Mouse (Mus musculus) cortical plate, adult 2 months (tissue): Measurements from ENCODE around the gene Serpine2. TPM values are rescaled to one million over a fixed set of nuclear protein-coding genes. Genes with fewer than 3 reads are reported as not detected.
A peak's percentile ranks its signal among the peaks of the same experiment; 100 is the strongest.

Source experiments
- H3K27ac ChIP-seq: fragments of 200-500 bp; 2 replicates; pipeline ENCODE4 v1.5.1; 2012; ENCODE audit warnings: low read length, control low read depth, inconsistent platforms; ENCODE audit not compliant: insufficient read depth
- H3K4me1 ChIP-seq: fragments of 200-500 bp; 2 replicates; pipeline ENCODE4 v1.6.1; 2011; ENCODE audit warnings: low read length; ENCODE audit not compliant: control insufficient read depth, insufficient read depth
- H3K4me3 ChIP-seq: fragments of 200-500 bp; 2 replicates; pipeline ENCODE4 v1.5.1; 2011; ENCODE audit warnings: mild to moderate bottlenecking, low read length, control low read depth; ENCODE audit not compliant: insufficient read depth
- CTCF ChIP-seq: fragments of 200-500 bp; IDR thresholded peaks from 2 replicates; pipeline ENCODE4 v1.5.1; 2011; ENCODE audit warnings: mild to moderate bottlenecking, control low read depth, low read length; ENCODE audit not compliant: insufficient read depth; ENCODE audit errors: extremely low read depth
- POLR2A ChIP-seq: fragments of 200-500 bp; IDR thresholded peaks from 2 replicates; pipeline ENCODE4 v1.6.1; 2011; ENCODE audit warnings: mild to moderate bottlenecking, low read length, control low read depth; ENCODE audit not compliant: insufficient read depth; ENCODE audit errors: extremely low read depth
- polyA plus RNA-seq: library from polyadenylated mRNA; depleted of rRNA; stranded (reverse); fragments of >200 nt; gene quantifications from 2 replicates; pipeline ENCODE4 v1.2.3, GENCODE M21; 2012

Serpine2 gene
- polyA plus RNA-seq, 1 experiment: 149 TPM

DNA sequence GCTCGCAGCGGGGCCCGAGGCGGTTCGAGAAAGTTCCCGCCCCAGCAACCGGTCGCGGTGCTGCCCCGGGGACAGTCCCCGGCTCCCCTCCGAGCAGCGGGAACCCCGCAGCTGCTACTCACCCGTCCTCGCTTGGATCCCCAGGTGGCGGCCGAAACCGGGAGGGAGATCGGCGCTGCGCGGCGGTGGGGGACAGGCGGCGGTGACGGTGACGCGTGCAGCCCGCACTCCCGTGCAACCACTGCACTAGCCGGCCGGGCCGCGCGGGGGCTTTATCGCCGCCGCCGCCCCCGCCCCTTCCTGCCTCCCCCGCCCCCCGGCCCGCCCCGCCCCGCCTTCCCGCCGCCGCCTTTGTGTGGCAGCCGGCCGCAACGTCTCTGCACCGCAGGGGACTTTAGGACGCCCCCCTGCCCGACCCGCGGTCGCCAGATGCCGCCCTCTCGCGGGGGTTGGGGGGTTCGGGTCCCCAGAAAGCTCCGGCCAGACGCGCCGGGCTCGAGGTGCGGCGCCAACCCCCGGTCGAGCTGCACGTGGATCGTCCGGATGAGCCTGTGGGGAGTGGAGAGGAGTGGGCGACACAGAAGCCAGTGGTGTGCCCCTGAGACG, 2.5 kb downstream of the Serpine2 start:
- Histone ChIP-seq H3K4me3 (peak overlapping the region; percentile 76), H3K4me1 (peaks cover 3% of the 10 kb centered on the region), H3K27ac (peak overlapping the region; percentile 64; the same call in 1 of the 2 replicates)
- no peak for TF ChIP-seq CTCF
- no peak for TF ChIP-seq POLR2A

DNA sequence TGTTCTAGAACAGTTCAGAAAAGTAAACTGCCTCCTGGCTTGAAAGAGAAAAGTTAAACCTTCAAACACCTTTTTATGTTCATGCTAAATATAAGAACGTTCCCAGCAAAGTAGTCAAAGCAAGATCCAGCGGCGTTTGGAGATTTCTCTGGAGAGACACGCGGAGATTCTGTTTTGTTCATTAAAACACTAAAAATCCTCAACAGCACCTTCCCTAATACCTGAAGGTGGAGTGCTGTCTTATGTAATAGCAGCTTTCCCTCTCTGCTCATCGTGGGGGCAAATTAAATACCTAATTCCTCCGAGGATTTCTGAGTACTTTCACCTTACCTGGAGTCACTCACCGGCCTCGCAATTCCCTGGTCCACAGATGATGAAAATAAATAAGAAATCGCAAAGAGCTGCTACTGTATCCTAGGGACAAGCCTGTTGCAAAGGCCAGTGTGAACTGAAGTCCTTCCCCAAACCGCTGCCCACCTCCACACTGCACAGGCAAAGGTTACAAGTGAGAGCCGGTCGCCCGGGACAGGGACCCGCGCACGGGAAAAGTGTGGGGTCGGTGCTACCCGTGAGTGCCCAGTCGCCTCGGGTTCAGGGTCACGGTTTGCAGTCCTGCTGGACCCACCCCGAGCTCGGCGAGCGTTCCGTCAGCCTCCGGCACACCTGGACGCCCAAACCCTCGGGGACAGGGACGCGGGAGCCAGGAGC, 3.1 kb downstream of the Serpine2 start:
- peak overlapping the region; percentile 64; the same call in 1 of the 2 replicates for H3K27ac ChIP-seq

DNA sequence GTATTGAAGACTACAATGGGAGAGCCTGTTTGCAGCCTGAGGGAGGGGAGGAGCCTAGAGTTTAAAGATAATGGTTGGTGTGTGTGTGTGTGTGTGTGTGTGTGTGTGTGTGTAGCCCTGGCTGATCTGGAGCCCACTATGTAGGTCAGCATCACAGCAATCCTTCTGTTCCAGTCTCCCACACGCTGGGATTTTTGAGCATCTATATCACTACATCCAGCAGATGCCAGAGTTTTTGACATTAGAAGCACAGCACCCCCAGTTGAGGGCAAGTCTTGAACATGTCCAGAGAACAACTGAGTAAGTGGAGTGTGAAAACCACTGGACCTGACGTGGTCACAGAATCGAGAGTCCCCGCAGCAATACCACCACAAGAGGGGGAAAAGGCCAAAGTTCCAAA, 4.2 kb downstream of the Serpine2 start:
- peak overlapping the region; percentile 76 for H3K4me3 ChIP-seq
- TF ChIP-seq CTCF: no peak
- TF ChIP-seq POLR2A: no peak

More for the DNA sequence above, 3.1 kb downstream of the Serpine2 start:
- H3K4me3 ChIP-seq: peak overlapping the region; percentile 76
- H3K4me1 ChIP-seq: peaks cover 3% of the 10 kb centered on the region
- TF ChIP-seq CTCF: no peak
- TF ChIP-seq POLR2A: no peak

DNA sequence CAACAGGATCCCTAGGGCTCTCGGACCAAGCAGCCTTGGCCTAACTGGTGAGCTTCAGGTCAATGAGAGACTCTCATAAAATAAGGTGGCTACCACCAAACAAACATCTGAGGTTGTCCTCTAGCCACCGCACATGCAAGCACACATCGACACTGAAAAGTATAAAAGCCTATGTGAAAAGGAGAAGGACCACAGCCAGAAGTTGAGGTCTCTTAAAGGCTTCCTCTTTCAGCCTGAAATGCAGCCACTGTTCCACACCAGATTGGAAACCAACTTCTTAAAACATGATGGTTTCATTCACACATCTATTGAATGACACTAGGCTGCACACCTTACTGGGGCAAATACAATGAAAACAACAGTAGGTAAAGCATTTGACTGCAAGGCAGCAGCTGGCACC, 7.5 kb downstream of the Serpine2 start:
- no peaks in the 10 kb centered on the region for H3K4me1 ChIP-seq
- H3K4me3 ChIP-seq: no peak overlapping the region
- no peak for TF ChIP-seq POLR2A
- no peak for TF ChIP-seq CTCF
- no peak overlapping the region for H3K27ac ChIP-seq

More for the DNA sequence above, 4.2 kb downstream of the Serpine2 start:
- Histone ChIP-seq H3K27ac (no peak overlapping the region), H3K4me1 (peaks cover 3% of the 10 kb centered on the region)

DNA sequence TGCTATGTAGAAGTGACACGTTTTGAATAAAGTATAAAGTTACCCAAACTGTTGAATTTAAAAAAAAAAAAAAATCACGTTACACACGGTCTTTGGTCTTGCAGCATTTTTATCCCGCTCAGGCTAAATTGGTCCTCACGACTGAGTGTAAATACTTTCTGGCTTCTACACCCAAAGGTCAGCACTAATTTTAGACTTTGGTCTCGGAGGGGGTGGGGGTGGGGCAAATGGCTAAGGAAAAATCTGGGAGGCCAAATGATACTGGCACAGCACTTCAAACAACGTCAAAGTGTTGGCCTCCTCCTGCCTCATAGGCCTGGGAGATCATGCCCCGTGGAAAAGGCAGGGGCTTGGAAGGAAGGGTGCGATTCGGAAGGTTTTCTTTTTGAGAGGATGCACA, 10.6 kb downstream of the Serpine2 start:
- H3K4me1 ChIP-seq: no peaks in the 10 kb centered on the region
- H3K27ac ChIP-seq: no peak overlapping the region
- no peak for TF ChIP-seq POLR2A
- no peak for TF ChIP-seq CTCF
- no peak overlapping the region for H3K4me3 ChIP-seq

DNA sequence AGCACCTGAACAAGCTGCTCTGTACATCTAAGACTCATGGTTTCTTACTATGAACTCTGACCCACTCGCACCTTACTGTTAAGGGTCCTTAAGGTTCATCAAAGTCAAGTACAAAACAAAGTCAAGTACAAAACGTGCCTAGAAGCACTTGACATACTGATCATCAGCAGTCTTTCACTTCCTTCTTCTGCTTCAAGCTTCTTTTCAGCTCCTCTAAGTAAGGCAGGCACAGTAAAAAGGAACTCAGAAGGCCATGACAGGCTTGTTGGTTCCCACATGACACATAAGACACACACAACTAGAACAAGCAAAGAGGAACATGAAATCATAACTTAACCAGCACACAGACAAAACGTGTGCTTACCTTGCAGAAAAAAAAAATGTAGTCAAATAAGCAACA, 12.3 kb downstream of the Serpine2 start:
- no peak overlapping the region for H3K4me3 ChIP-seq
- TF ChIP-seq CTCF (no peak), POLR2A (no peak)
- no peaks in the 10 kb centered on the region for H3K4me1 ChIP-seq
- no peak overlapping the region for H3K27ac ChIP-seq

DNA sequence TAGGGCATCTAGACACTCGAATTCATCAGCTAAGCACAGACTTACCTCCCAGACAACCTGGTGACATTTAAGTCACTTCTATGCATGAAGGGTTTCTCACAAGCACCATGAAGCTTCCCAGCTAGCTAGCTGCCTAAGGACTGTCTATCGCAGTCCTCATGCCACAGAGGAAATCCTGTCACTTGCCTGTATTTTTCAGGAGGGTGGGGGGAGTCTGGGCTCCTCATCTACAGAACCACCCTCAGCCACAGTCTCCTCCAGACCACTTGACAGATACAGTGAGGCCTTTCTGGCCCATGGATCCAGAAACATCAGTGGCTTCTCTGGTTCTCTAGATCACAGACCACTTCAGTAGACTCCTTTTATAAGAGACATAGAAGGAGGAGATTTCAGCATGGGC, 14.1 kb downstream of the Serpine2 start:
- no peak for TF ChIP-seq CTCF
- no peak for TF ChIP-seq POLR2A
- H3K27ac ChIP-seq: no peak overlapping the region
- no peak overlapping the region for H3K4me3 ChIP-seq
- no peaks in the 10 kb centered on the region for H3K4me1 ChIP-seq

DNA sequence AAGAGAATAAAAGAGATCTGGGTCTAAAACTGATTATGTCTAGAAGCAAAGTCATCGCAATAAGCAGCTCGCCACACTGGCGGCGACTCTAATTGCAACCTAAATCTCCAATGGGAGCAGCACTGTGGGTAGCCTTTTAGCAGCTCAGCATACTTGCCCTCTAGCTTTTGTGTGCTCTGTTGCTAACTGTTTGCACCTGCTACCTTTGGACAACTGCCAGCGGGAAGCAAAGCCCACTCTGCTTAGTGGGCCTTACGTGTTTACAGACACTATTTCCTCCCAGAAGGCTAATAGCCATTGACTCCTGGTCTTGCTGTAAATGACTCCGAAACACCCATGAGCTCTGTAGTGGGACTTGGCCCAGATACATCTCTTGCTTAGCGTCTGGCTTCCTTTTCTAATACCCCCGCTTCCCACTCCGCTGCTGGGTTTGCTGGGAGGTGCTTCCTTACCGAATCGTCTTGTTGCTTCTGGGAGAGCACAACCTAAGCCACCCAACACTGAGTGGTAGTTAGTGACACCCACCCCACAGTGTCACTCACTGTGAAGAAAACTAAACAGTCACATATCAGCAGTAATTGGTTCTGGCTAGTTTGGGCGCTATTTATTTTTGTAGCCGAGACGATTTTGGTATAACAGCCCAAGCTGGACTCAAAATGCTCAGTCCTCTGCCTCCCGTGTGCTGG, 28.1 kb downstream of the Serpine2 start:
- H3K27ac ChIP-seq: no peak overlapping the region
- H3K4me1 ChIP-seq: peaks cover 4% of the 10 kb centered on the region
- no peak overlapping the region for H3K4me3 ChIP-seq
- TF ChIP-seq POLR2A (no peak), CTCF (no peak)

DNA sequence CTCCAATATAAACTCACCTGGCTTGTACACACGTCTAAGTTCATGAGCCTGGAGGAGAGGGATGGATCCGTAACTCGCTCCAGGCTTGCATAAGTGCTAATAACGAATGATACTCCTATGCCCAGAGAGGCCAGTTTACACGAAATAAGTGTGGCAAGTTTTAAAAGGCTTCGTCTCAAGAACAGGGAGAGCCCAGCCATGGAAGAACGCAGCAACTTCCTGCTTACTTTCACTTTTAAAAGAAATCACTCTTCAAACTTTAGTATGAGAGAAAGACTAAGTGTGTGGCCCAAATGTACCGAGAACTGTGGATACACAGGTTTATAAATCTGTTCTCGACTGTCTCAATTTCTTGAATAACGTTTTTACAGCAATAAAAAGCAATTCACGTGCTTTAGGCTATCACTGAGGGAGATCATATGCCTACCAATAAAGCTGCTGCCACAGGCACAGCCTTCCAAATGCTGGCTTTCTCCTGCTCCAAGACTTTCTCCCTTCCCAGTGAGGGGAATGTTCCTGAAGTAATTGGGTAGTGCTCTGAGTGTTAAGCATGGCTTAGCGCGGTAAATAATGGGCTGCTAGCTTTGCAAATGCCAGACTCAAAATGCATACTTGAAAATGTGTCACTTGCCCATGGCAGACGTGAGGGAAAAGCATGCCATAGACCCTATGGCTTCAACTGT, 36.9 kb downstream of the Serpine2 start:
- H3K4me3 ChIP-seq: no peak overlapping the region

More for the DNA sequence above, 36.9 kb downstream of the Serpine2 start:
- peak overlapping the region; percentile 68; the same call in 1 of the 2 replicates for H3K27ac ChIP-seq
- no peak for TF ChIP-seq CTCF
- TF ChIP-seq POLR2A: no peak
- peaks cover 5% of the 10 kb centered on the region for H3K4me1 ChIP-seq
